Mouse (Mus musculus) hindbrain, embryonic 12.5 days (tissue): ENCODE results near the gene Mesd. TPM values are rescaled to one million over a fixed set of nuclear protein-coding genes. Genes with fewer than 3 reads are reported as not detected.

ENCODE experiments used
- ATAC-seq: fragments of 200-750 bp; cut with Nextera tagmentation; 2 replicates; pipeline ENCODE4 v1.8.0; 2017; ENCODE audit warnings: moderate TSS enrichment; ENCODE audit not compliant: low FRiP score
- H3K27ac ChIP-seq: fragments of 300-500 bp; sonication (generic); 2 replicates; pipeline ENCODE4 v1.5.1; 2016; ENCODE audit warnings: mild to moderate bottlenecking
- H3K27me3 ChIP-seq: fragments of 300-500 bp; sonication (generic); 2 replicates; pipeline ENCODE4 v1.6.1; 2016; ENCODE audit warnings: mild to moderate bottlenecking
- H3K36me3 ChIP-seq: fragments of 300-500 bp; sonication (generic); 2 replicates; pipeline ENCODE4 v1.6.1; 2016; ENCODE audit warnings: mild to moderate bottlenecking
- H3K4me1 ChIP-seq: fragments of 300-500 bp; sonication (generic); 2 replicates; pipeline ENCODE4 v1.6.1; 2016
- H3K4me2 ChIP-seq: fragments of 300-500 bp; sonication (generic); replicated peaks from 2 replicates; pipeline ENCODE4 v1.6.1; 2016; ENCODE audit warnings: mild to moderate bottlenecking
- H3K4me3 ChIP-seq: fragments of 300-500 bp; sonication (generic); 2 replicates; pipeline ENCODE4 v1.5.1; 2016; ENCODE audit warnings: mild to moderate bottlenecking
- H3K9ac ChIP-seq: fragments of 300-500 bp; sonication (generic); 2 replicates; pipeline ENCODE4 v1.6.1; 2016; ENCODE audit warnings: mild to moderate bottlenecking, moderate library complexity
- H3K9me3 ChIP-seq: fragments of 300-500 bp; sonication (generic); replicated peaks from 2 replicates; pipeline ENCODE4 v1.6.1; 2016; ENCODE audit warnings: mild to moderate bottlenecking
- WGBS: fragments of 180-500 bp; shearing (Covaris S2); methylation state at CpG from one replicate; pipeline ENCODE4 v1.1.7; 2016; 5-methylcytosine and 5-hydroxymethylcytosine counted together
- polyA plus RNA-seq: library from polyadenylated mRNA; unstranded; fragments of >200 nt; fragmentation: Nextera tagmentation; extraction: Ambion mirVana; gene quantifications from 2 replicates; pipeline ENCODE4 v1.2.1, GENCODE M21; 2016

Gene Mesd
- polyA plus RNA-seq, 1 experiment from 2014 or later: 91.1 TPM

- Histone ChIP-seq H3K9ac (no peak overlapping the region), H3K4me1 (no peaks in the 10 kb centered on the region), H3K9me3 (no peaks in the 10 kb centered on the region), H3K36me3 (no peaks in the 10 kb centered on the region), H3K27ac (no peak overlapping the region), H3K4me3 (no peak overlapping the region), H3K27me3 (no peaks in the 10 kb centered on the region), H3K4me2 (no peak overlapping the region)
- ATAC-seq: no peak
- 79% methylated on average over 9 of the region's 9 CpGs for WGBS
Observed at GRCm38 (mm10) chr7:83856353-83857207, 27.7 kb upstream of the Mesd start.

- Histone ChIP-seq H3K4me1 (no peaks in the 10 kb centered on the region), H3K4me2 (no peak overlapping the region), H3K9me3 (no peaks in the 10 kb centered on the region), H3K27me3 (no peaks in the 10 kb centered on the region), H3K9ac (no peak overlapping the region), H3K4me3 (no peak overlapping the region), H3K27ac (no peak overlapping the region), H3K36me3 (no peaks in the 10 kb centered on the region)
- 92% methylated on average over 2 of the region's 2 CpGs for WGBS
- ATAC-seq: no peak
Observed at GRCm38 (mm10) chr7:83857208-83857488, 27.1 kb upstream of the Mesd start.

GRCm38 (mm10) chr7:83857921-83858320 is 26.3 kb upstream of the Mesd start:
- no peak overlapping the region for H3K4me2 ChIP-seq
- H3K4me3 ChIP-seq: no peak overlapping the region
- no peaks in the 10 kb centered on the region for H3K9me3 ChIP-seq
- no peak overlapping the region for H3K27ac ChIP-seq
- no peak for ATAC-seq
- no peaks in the 10 kb centered on the region for H3K36me3 ChIP-seq
- H3K27me3 ChIP-seq: no peaks in the 10 kb centered on the region
- no peaks in the 10 kb centered on the region for H3K4me1 ChIP-seq
- no peak overlapping the region for H3K9ac ChIP-seq
- WGBS: 96% methylated on average over 3 of the region's 3 CpGs

- no peak for ATAC-seq
- Histone ChIP-seq H3K27ac (no peak overlapping the region), H3K36me3 (no peaks in the 10 kb centered on the region), H3K4me3 (no peak overlapping the region), H3K4me2 (no peak overlapping the region), H3K27me3 (no peaks in the 10 kb centered on the region), H3K4me1 (no peaks in the 10 kb centered on the region), H3K9ac (no peak overlapping the region), H3K9me3 (no peaks in the 10 kb centered on the region)
- WGBS: 57% methylated on average over 4 of the region's 4 CpGs
Observed at GRCm38 (mm10) chr7:83859378-83860083, 24.7 kb upstream of the Mesd start.

- Histone ChIP-seq H3K36me3 (no peaks in the 10 kb centered on the region), H3K27me3 (no peaks in the 10 kb centered on the region), H3K9me3 (no peaks in the 10 kb centered on the region), H3K4me3 (no peak overlapping the region), H3K27ac (no peak overlapping the region), H3K4me1 (no peaks in the 10 kb centered on the region), H3K4me2 (no peak overlapping the region), H3K9ac (no peak overlapping the region)
- ATAC-seq: no peak
- 48% methylated on average over 2 of the region's 2 CpGs for WGBS
Observed at GRCm38 (mm10) chr7:83863554-83863953, 20.7 kb upstream of the Mesd start.

- 76% methylated on average over 3 of the region's 3 CpGs for WGBS
- H3K36me3 ChIP-seq: no peaks in the 10 kb centered on the region
- no peak overlapping the region for H3K4me2 ChIP-seq
- no peaks in the 10 kb centered on the region for H3K9me3 ChIP-seq
- no peak overlapping the region for H3K4me3 ChIP-seq
- H3K27me3 ChIP-seq: no peaks in the 10 kb centered on the region
- H3K4me1 ChIP-seq: peaks cover 5% of the 10 kb centered on the region; the same call in 1 of the 2 replicates
- H3K9ac ChIP-seq: no peak overlapping the region
- no peak for ATAC-seq
- H3K27ac ChIP-seq: no peak overlapping the region
Observed at GRCm38 (mm10) chr7:83868200-83868599, 16.1 kb upstream of the Mesd start.

GRCm38 (mm10) chr7:83869839-83870543 is 14.3 kb upstream of the Mesd start:
- Histone ChIP-seq H3K27me3 (no peaks in the 10 kb centered on the region), H3K36me3 (no peaks in the 10 kb centered on the region), H3K27ac (no peak overlapping the region), H3K9ac (no peak overlapping the region), H3K4me3 (no peak overlapping the region), H3K9me3 (no peaks in the 10 kb centered on the region), H3K4me2 (no peak overlapping the region), H3K4me1 (peaks cover 5% of the 10 kb centered on the region; the same call in 1 of the 2 replicates)
- peak; percentile 69 for ATAC-seq
- 38% methylated on average over 5 of the region's 5 CpGs for WGBS

GRCm38 (mm10) chr7:83877088-83877487 is 7.2 kb upstream of the Mesd start:
- H3K27ac ChIP-seq: no peak overlapping the region
- H3K4me3 ChIP-seq: no peak overlapping the region
- no peak for ATAC-seq
- no peaks in the 10 kb centered on the region for H3K27me3 ChIP-seq
- H3K9me3 ChIP-seq: no peaks in the 10 kb centered on the region
- no peaks in the 10 kb centered on the region for H3K36me3 ChIP-seq
- no peak overlapping the region for H3K4me2 ChIP-seq
- 78% methylated on average over 3 of the region's 3 CpGs for WGBS
- H3K4me1 ChIP-seq: peaks cover 37% of the 10 kb centered on the region
- no peak overlapping the region for H3K9ac ChIP-seq

GRCm38 (mm10) chr7:83878676-83879448 is 5.4 kb upstream of the Mesd start:
- 13% methylated on average over 5 of the region's 5 CpGs for WGBS
- Histone ChIP-seq H3K4me1 (peaks cover 47% of the 10 kb centered on the region), H3K27ac (peak overlapping the region; percentile 48), H3K36me3 (no peaks in the 10 kb centered on the region), H3K27me3 (no peaks in the 10 kb centered on the region), H3K4me2 (peak overlapping the region; percentile 22), H3K9ac (peak overlapping the region; percentile 5; the same call in 1 of the 2 replicates), H3K9me3 (no peaks in the 10 kb centered on the region), H3K4me3 (no peak overlapping the region)
- no peak for ATAC-seq

GRCm38 (mm10) chr7:83882150-83882632 is 2.1 kb upstream of the Mesd start:
- no peaks in the 10 kb centered on the region for H3K9me3 ChIP-seq

GRCm38 (mm10) chr7:83882633-83883275 is 1.5 kb upstream of the Mesd start:
- H3K9ac ChIP-seq: peak overlapping the region; percentile 89
- ATAC-seq: peak; percentile 26
- H3K4me2 ChIP-seq: peak overlapping the region; percentile 95
- no peaks in the 10 kb centered on the region for H3K36me3 ChIP-seq
- 20% methylated on average over 55 of the region's 56 CpGs for WGBS
- H3K4me1 ChIP-seq: peaks cover 52% of the 10 kb centered on the region
- peak overlapping the region; percentile 95 for H3K27ac ChIP-seq
- H3K4me3 ChIP-seq: peak overlapping the region; percentile 82
- H3K27me3 ChIP-seq: no peaks in the 10 kb centered on the region
- no peaks in the 10 kb centered on the region for H3K9me3 ChIP-seq

More at GRCm38 (mm10) chr7:83882150-83882632, 2.1 kb upstream of the Mesd start:
- H3K9ac ChIP-seq: peak overlapping the region; percentile 89
- WGBS: 89% methylated on average over 35 of the region's 35 CpGs
- H3K36me3 ChIP-seq: no peaks in the 10 kb centered on the region
- H3K27me3 ChIP-seq: no peaks in the 10 kb centered on the region
- H3K4me1 ChIP-seq: peaks cover 53% of the 10 kb centered on the region
- H3K4me2 ChIP-seq: peak overlapping the region; percentile 95
- no peak overlapping the region for H3K27ac ChIP-seq
- peak overlapping the region; percentile 82 for H3K4me3 ChIP-seq
- no peak for ATAC-seq
